Mouse (Mus musculus) spleen, adult 2 months (tissue): Measurements from ENCODE around the gene Nup62.

ENCODE experiments used
- CTCF ChIP-seq: fragments of 200-500 bp; IDR thresholded peaks from 2 replicates; pipeline ENCODE4 v1.5.1; 2011; ENCODE audit warnings: mild to moderate bottlenecking, inconsistent platforms; ENCODE audit not compliant: insufficient read depth, insufficient read length, insufficient replicate concordance; ENCODE audit errors: extremely low read depth
- POLR2A ChIP-seq: fragments of 200-500 bp; IDR thresholded peaks from 2 replicates; pipeline ENCODE4 v1.6.1; 2011; ENCODE audit warnings: low read depth, low read length, inconsistent platforms

DNA sequence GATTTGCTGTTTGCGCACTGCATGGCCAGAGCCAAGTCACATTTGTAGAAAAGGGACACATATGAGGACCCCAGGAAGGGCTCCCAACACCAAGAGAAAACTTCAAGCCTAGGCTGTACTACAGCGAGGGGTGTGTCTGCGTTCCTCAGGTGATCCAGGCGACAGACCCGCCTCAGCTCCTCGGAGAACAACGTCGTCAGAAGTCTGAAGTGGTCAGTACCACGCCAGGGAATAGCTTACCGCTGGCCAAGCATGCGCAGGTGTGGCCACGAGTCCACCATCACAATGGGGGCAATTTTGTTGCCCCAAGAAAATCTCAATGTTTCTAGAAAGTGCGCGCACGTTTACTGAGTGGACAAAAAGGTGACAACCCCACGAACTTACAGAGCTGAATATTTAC is 52.6 kb downstream of the Nup62 start:
- TF ChIP-seq CTCF: no peak
- no peak for TF ChIP-seq POLR2A
